Mouse (Mus musculus): ENCODE results near the gene Ssh1.

Gene Ssh1

GRCm38 (mm10) chr5:113992339-113992831, 1.3 kb downstream of the Ssh1 start:
- no peak for DNase-seq (ENCODE audit: low spot score)

DNA sequence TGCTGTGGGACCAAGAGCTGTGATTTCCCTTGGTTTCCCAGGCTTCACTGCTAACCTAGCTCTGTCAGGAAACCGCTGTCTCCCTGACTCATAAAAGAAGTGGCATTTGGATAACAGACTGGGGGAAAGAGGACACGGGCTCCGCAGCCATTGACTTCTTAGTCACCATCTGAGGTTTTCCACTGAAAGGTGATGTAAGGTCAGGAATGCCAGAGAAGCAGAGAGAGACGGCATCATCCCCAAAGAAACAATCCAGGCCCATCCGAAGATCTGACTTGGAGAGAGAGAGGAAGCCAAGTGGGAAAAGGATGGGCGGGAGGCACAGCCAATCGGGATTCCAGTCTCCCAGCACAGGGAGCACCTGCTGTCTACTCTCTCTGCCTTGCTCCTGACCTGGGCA, 2.6 kb downstream of the Ssh1 start:
- no peak for DNase-seq (ENCODE audit: low spot score)

GRCm38 (mm10) chr5:113990593-113990992, 3.1 kb downstream of the Ssh1 start:
- DNase-seq (ENCODE audit: low spot score) = no peak

DNA sequence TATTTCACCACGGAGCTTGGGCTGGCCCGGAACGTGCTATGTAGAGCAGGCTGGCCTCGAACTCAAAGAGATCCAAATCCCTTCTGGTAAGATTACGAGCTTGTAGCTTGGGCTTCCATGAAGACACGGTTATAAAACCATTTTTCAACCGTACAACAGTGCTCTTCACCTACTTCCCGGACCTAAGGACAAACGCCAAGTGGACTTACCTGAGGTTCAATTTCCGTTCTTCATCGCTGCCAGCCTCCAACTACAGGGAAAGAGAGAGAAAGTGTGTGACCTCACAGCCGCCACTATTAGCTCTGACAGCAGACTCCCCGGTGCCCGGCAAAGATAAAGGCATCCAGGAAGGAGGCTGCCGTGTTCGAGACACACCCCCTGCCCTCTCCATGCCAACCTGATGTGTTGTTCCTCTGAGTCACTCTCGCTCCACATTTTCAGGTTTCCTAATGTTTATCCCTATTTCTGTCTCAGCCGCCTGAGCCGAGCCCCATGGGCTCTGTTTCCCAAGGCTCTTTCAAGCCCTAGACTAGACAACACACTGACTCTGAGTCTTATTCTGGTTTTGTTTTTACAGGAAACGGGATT, 4.2 kb downstream of the Ssh1 start:
- DNase-seq (ENCODE audit: low spot score) = no peak

DNA sequence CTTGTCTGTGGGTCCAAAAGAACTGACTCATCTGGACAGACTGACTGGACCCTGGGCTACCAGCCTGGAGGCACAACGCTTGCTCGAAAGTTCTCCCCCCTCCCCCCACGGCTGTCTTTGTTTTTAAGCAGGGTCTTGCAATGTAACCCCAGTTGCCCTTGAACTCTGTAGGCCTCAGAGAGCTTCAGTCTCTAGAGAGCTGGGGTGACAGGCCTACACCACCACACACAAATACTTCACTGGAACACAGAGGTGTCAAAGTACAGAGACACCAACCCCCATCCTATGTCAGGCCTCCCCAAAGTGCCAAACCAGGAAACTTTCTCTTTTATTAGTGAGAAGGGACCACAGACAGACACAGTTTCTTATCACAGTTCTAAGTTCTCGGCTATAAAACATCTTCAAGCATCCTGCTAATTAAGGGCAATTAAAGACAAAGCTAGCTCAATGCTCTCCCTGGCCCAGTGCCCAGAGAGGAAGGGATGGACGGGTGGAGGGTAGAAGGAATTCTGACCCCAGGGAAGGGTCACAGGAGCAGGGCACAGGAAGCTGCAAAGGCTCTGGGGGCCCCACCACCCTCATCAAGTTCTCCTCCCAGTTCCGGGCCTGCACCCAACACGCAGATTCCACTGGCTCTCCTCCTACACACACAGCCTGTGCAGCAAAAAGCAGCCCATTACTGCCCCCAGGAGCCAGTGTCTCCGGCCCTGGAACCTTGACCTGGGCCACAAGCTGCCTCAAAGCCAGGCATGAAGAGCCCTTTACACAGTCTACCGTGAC, 7.3 kb downstream of the Ssh1 start:
- no peak for DNase-seq (ENCODE audit: low spot score)

GRCm38 (mm10) chr5:113985737-113986136, 8.0 kb downstream of the Ssh1 start:
- DNase-seq (ENCODE audit: low spot score) = no peak

DNA sequence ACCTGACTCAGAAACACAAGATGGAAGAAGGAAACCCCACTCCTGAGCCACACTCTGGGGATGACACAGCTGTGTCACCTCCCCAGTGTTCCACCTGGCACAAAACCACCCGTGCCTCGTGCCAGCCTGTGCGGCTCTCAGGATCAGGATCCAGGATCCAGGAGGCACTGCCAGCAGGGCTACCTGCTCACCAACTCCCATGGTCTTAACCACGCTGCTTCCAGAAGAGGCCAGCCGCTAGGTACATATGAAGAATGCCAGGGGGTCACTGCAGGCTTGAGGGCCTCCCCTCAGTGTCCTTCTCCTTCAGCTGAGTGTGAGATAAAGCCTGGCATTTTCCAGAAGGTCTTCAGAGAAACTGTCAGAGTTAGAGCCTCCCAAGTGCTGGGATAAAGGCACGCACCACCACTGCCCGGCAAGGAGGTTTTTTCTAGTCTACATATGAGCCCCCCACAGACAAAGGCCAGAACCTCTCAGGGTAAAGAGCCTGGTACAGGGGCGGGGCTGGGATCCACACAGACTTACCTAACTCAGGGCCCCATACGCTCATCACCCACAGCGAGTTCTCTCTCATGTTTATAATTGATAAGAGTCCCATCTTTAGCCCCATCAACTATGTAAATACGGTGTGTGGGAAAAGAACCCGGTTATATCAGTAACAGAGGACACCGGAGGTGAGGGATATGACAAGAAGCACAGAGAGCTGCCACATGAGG, 9.5 kb downstream of the Ssh1 start:
- DNase-seq (ENCODE audit: low spot score) = no peak

- no peak for DNase-seq (ENCODE audit: low spot score)
Measured at GRCm38 (mm10) chr5:113983541-113983940, 10.2 kb downstream of the Ssh1 start.

- DNase-seq (ENCODE audit: low spot score) = no peak
Measured at GRCm38 (mm10) chr5:113981843-113982242, 11.9 kb downstream of the Ssh1 start.

DNA sequence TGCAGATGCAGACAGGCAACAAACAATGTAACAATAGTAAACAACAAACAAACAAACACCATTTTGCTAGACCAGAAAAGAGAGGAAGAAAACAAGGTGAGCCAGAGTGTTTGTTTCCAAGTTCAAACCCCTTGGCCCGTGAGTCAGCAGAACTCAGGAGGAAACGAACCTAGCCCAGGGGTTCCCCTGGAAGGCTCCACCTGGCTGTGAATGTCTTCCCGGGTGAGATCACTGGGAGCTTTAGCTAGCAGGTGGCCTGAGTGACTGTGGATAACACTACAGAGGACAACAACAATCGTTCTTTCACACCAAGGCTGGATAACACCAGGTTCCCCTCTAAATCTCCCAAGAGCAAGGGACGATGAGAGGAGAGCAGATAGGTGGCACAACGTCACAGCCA, 12.5 kb downstream of the Ssh1 start:
- DNase-seq (ENCODE audit: low spot score) = no peak

DNA sequence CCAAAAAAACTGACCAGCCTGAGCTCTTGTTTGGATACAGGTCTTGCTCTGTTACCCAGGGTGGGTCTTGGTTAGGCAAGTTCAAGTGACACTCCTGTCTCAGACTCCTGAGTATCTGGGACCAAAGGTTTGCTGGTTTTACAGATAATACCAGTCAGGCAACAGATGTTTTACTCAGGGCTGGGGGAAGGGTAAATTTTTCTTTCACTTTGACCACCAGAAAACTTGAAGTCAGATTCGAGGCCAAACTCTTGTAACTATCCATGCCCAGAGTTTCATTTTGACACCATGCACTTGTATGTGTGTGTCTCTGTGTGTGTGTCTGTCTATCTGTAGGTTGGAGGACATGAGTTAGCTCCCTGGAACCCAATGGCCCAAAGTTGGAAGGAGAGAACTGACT, 13.2 kb downstream of the Ssh1 start:
- no peak for DNase-seq (ENCODE audit: low spot score)

DNA sequence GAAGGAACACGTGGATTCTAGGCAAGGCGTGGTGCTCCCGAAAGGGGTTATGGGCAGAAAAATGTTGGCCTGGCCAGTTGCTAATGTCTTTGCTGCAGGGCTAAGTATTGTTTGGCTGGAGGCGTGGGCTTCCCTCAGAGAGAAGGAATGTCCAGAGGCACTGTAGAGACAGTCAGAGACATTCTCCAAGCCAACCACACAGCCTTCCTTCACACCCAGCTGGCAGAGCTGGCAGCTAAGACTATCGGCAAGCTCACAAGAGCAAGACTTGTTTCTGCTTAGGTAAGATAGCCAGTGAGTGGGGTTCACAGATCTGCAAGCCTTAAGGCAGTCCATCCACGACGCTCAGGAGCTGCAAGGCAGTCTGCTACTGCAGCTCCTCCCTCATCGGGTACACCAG, 16.4 kb downstream of the Ssh1 start:
- no peak for DNase-seq (ENCODE audit: low spot score)

- no peak for DNase-seq (ENCODE audit: low spot score)
Measured at GRCm38 (mm10) chr5:113976597-113976996, 17.1 kb downstream of the Ssh1 start.

DNA sequence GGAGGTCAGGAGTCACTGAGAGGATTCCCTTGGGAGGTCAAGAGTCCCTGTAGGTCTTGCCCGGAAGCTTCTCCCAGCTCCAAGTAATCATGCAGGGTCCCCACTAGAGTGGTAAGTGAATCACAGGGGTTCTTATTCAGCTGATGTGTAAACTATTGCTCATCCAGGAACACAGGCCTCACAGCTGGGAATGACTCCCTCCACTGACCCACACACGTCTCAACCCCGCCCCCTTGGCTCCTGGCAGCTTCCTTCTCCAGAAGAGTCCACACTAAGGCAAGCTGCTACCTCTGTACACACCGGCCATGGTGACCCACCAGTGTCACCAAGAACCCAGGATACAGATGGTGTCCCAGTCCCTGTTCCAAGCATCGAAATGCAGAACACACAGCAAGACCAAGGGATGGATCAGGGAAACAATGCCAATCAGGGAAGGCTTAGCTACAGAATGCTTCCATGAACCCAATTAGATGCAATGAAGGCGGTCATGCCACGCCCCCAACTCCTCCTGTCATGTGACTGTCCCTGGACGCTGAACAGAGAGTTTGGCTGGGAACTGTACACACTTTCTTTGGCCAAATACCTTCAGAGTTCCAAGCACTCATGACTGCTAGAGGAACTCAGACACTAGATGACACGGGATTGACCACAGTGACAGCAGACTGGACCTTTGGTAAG, 18.0 kb downstream of the Ssh1 start:
- no peak for DNase-seq (ENCODE audit: low spot score)

DNA sequence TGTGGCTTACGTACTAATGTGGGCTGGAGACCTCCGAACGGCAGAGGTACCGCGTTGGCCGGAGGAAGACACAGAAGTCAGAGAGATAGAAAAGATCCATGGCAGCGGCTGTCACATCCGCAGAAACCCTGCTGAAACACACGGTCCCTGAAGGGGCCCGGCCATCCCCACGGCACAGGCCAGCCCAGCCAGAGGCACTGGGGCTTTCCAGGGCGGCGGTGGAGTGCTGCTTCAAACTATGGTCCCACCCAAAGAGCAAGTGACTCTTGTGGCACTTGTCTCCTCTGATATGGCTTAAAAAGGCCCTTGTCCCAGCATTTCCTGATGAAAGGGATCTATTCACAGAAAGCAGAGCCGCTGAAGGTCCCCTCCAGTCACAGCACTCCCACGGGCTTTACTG, 19.1 kb downstream of the Ssh1 start:
- DNase-seq (ENCODE audit: low spot score) = no peak

GRCm38 (mm10) chr5:113973790-113974189, 19.9 kb downstream of the Ssh1 start:
- no peak for DNase-seq (ENCODE audit: low spot score)

DNA sequence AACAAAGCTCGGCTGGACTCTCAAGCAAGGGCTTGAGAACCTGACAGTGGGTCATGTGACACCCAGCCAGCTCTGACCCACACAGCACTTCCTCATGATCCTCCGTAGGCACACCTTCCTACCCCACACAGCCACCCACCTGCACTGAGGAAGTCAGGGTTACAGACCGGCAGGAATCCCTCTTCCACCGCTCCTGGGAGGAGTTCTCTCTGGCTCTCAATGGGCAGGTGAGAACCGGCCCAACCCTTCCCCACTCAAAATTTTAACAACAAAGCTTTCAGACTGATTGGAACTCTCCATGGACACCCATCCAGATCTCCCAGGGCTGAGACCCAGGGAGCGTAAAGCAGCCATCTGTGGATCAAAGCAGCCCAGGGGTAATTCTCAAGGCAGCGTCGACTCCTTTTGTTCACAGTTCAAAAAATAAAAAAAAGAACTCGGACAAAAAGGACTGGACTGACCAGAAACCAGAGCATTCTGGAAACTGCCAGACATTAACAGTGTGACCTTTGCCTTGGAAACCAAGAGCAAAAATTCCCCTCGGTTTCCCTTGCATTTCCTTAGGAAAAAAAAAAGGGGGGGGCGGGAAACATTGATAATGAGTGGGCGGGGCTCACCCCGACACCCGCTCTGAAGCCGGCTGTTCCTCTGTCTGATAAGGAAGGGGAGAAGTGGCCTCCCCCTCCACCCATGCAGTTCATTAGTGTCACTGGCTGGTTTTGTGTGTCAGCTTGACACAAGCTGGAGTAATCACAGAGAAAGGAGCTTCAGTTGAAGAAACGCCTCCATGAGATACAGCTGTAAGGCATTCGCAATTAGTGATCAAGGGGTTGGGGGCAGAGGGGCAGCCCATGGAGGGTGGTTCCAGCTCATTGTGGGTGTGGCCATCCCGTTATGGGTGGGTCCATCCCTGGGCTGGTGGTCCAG, 20.8 kb downstream of the Ssh1 start:
- peak; percentile 51 for DNase-seq (ENCODE audit: low spot score)

GRCm38 (mm10) chr5:113971434-113971960, 22.2 kb downstream of the Ssh1 start:
- DNase-seq (ENCODE audit: low spot score) = no peak

DNA sequence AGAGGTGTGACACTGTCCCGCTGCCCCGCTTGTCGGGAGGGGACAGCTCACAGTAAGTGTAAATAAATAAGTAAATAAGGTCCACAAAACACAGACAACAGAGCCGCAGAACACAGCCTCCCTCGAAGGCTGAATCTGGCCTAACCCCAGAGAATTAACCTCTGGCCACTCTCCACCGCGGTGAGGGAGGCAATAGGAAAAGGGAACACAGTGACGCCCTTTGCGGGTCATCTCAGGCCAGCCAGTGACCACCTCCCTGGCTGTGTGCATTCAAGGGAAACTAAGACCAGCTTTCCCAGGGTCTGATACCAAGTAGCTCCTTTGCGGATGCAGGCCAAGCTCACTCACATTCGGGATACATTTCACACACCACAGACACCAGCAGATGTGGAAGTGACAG, 25.3 kb downstream of the Ssh1 start:
- no peak for DNase-seq (ENCODE audit: low spot score)

DNA sequence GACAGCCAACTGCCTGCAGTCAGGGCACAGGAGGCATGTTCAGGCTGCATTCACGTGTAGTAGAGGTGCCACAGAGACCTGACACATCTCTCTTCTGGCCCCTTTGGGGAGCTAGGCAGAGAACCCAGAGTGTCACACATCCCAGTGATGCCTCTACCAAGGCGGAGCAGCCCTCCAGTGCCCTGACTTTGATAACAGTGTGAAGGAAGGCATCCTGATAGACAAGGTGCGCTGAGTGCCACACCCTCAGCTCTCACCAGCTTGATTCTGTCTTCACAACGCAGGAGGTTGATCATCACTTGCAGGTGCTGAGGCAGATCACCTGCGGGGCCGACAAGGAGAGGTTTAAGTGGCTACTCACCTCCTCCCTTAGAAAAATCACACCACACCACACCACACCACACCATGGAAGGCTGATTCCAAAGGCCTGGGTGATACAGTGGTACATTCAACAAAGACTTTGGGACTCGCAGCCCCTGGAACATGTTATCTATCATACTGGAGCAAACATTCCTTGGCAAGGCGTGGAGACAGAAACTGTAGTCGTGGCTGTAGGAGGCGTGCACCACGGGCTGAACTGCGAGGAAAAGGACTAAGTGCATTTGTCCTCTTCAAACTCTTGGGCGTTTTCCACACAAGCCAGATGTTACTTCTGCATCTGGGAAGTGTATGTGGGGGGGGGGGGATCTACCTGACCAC, 27.1 kb downstream of the Ssh1 start:
- no peak for DNase-seq (ENCODE audit: low spot score)

All from embryo, embryonic 10 days (tissue).